Mouse (Mus musculus) megakaryocyte-erythroid progenitor cell, adult 5 weeks (primary cell): ENCODE results near the gene Iscu. TPM values are rescaled to one million over a fixed set of nuclear protein-coding genes. Genes with fewer than 3 reads are reported as not detected.

Source experiments
- polyA plus RNA-seq: library from polyadenylated mRNA; stranded (reverse); fragments of >175 nt; gene quantifications from 2 replicates; pipeline ENCODE4 v1.2.3, GENCODE M21; 2012

Iscu gene
- polyA plus RNA-seq: 69.6 and 75.8 TPM in 2 replicates

GRCm38 (mm10) chr5:113772450-113772895 lies at the start of gene Iscu, which contains the start of gene Sart3:
Gene Iscu, plus strand, starts transcription at chr5:113772748.
Gene Sart3, minus strand, starts transcription at chr5:113772510.

GRCm38 (mm10) chr5:113724446-113724845 lies 48.1 kb upstream of the Iscu start, which contains the start of gene 1700069L16Rik:
Gene 1700069L16Rik, minus strand, starts transcription at chr5:113724772.

GRCm38 (mm10) chr5:113735345-113736112 lies 37.0 kb upstream of the Iscu start, which contains the start of gene Ficd:
Gene Ficd, plus strand, starts transcription at chr5:113735803.

GRCm38 (mm10) chr5:113800280-113800679 lies 27.7 kb downstream of the Iscu start, which contains the start of gene Tmem119:
Gene Tmem119, minus strand, starts transcription at chr5:113800516.

Other genes with a start within 250 kb of the Iscu start
- 0.16 and 0.39 TPM in 2 replicates for gene Cmklr1, start 122.3 kb upstream of the Iscu start, polyA plus RNA-seq
- gene 1700069L16Rik, start 48.0 kb upstream of the Iscu start, polyA plus RNA-seq: not detected in 2 replicates
- gene Ficd, start 36.9 kb upstream of the Iscu start, polyA plus RNA-seq: 2.9 and 3.0 TPM in 2 replicates
- 32.5 and 52.4 TPM in 2 replicates for gene Sart3, start 238 bp upstream of the Iscu start, polyA plus RNA-seq
- 6.4 and 11.3 TPM in 2 replicates for gene Tmem119, start 27.8 kb downstream of the Iscu start, polyA plus RNA-seq
- 613 and 855 TPM in 2 replicates for gene Selplg, start 59.9 kb downstream of the Iscu start, polyA plus RNA-seq
- gene Coro1c, start 136.0 kb downstream of the Iscu start, polyA plus RNA-seq: 39.9 and 42.0 TPM in 2 replicates
- gene Ssh1, start 221.1 kb downstream of the Iscu start, polyA plus RNA-seq: 10.6 and 13.3 TPM in 2 replicates
- not detected in 2 replicates for gene Dao, start 231.0 kb downstream of the Iscu start, polyA plus RNA-seq